Mouse (Mus musculus) neural tube, embryonic 12.5 days (tissue): ENCODE measurements around the gene Zswim8. TPM values are rescaled to one million over a fixed set of nuclear protein-coding genes. Genes with fewer than 3 reads are reported as not detected.

Source experiments
- ATAC-seq: fragments of 200-750 bp; cut with Nextera tagmentation; 2 replicates; pipeline ENCODE4 v1.8.0; 2017; ENCODE audit warnings: low read depth, mild to moderate bottlenecking, moderate TSS enrichment, moderate library complexity; ENCODE audit not compliant: low FRiP score
- H3K27ac ChIP-seq: fragments of 300-500 bp; sonication (generic); 2 replicates; pipeline ENCODE4 v1.5.1; 2016
- H3K27me3 ChIP-seq: fragments of 300-500 bp; sonication (generic); replicated peaks from 2 replicates; pipeline ENCODE4 v1.6.1; 2016; ENCODE audit warnings: mild to moderate bottlenecking
- H3K36me3 ChIP-seq: fragments of 300-500 bp; sonication (generic); 2 replicates; pipeline ENCODE4 v1.6.1; 2016; ENCODE audit warnings: mild to moderate bottlenecking
- H3K4me1 ChIP-seq: fragments of 300-500 bp; sonication (generic); 2 replicates; pipeline ENCODE4 v1.6.1; 2016
- H3K4me2 ChIP-seq: fragments of 300-500 bp; sonication (generic); replicated peaks from 2 replicates; pipeline ENCODE4 v1.6.1; 2016; ENCODE audit warnings: mild to moderate bottlenecking
- H3K4me3 ChIP-seq: fragments of 300-500 bp; sonication (generic); 2 replicates; pipeline ENCODE4 v1.5.1; 2016
- H3K9ac ChIP-seq: fragments of 300-500 bp; sonication (generic); 2 replicates; pipeline ENCODE4 v1.6.1; 2016; ENCODE audit warnings: mild to moderate bottlenecking
- H3K9me3 ChIP-seq: fragments of 300-500 bp; sonication (generic); 2 replicates; pipeline ENCODE4 v1.6.1; 2016; ENCODE audit warnings: mild to moderate bottlenecking
- WGBS: fragments of 180-500 bp; shearing (Covaris S2); methylation state at CpG from one replicate; pipeline ENCODE4 v1.1.7; 2016; 5-methylcytosine and 5-hydroxymethylcytosine counted together
- polyA plus RNA-seq: library from polyadenylated mRNA; unstranded; fragments of >200 nt; fragmentation: Nextera tagmentation; extraction: Ambion mirVana; gene quantifications from 2 replicates; pipeline ENCODE4 v1.2.1, GENCODE M21; 2016

Gene Zswim8
- polyA plus RNA-seq, 1 experiment from 2014 or later: 53.3 TPM

- Histone ChIP-seq H3K4me3 (no peak overlapping the region), H3K27ac (no peak overlapping the region), H3K9me3 (no peaks in the 10 kb centered on the region), H3K36me3 (peaks cover 17% of the 10 kb centered on the region), H3K4me2 (no peak overlapping the region), H3K27me3 (peaks cover 13% of the 10 kb centered on the region), H3K4me1 (peaks cover 8% of the 10 kb centered on the region), H3K9ac (no peak overlapping the region)
- 88% methylated on average over 2 of the region's 2 CpGs for WGBS
- ATAC-seq: no peak
Observed at GRCm38 (mm10) chr14:20672990-20673389, 34.4 kb upstream of the Zswim8 start.

DNA sequence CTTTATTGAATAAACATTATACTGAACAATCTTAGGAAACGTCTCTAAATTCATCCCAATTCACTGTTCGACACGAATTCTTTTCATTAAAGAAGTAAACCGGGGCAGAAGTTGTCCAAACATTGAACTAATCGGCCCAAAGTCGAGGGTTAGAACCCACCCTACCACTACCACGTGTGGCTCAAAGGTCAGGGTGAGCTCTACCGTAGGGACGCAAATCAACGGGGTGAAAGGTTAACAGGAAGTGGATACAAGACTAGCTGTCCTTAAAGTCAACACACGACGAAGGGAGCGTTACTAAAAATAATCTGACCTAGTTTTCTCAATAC lies 33.7 kb upstream of the Zswim8 start:
- Histone ChIP-seq H3K4me2 (peak overlapping the region; percentile 70), H3K9ac (0 out of 2 replicates have a peak overlapping the region, but pooled peaks have one; percentile 33)
- WGBS: 14% methylated on average over 13 of the region's 13 CpGs

DNA sequence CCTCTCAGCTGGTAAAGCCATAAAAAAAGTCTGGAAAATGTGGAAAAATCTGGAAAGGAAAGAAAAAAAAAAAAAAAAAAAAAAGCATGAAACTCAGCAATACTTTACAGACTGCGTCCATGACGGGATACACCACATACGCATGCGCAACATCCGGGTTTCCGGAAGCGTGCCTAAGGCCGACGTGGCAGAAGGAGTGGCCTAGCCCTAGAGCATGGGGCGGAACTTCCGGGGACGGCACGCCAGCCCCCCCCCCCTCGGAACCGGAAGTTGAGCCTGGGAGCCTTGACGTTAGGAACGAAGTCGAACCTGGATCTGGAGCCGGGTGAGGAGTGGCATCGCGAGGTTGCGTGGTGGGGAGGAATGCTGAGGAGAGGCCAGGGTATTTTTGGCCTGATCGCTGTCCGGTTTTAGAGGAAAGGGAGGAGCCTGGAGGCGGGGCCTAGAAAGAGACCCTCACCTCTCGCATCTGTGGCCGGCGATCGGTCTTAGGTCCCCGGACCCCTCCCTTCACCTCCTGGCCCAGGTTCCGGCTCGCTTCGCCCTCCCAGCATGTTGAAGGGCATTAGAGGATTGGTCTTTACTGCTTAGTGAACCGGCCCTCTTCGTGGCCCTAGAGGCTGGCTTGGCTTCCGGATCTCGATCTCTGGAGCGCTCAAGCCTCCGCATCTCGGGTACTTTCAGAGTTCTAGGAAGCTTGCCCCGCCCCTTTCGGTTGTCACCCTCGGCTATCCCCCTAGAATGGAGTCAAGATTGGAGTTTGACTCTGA lies 33.1 kb upstream of the Zswim8 start, which contains the start of gene Sec24c:
Sec24c (plus strand) TSS at position 245 of the 770 bp plus-strand sequence.
- no peaks in the 10 kb centered on the region for H3K9me3 ChIP-seq
- H3K9ac ChIP-seq: peak within 1 kb of the TSS; percentile 66
- H3K36me3 ChIP-seq: peaks cover 29% of the 10 kb centered on the region
- ATAC-seq: peak; percentile 97
- 2% methylated on average over 43 of the region's 43 CpGs for WGBS
- peak within 1 kb of the TSS; percentile 70 for H3K4me2 ChIP-seq
- peak within 1 kb of the TSS; percentile 23; the same call in 1 of the 2 replicates for H3K27ac ChIP-seq
- peak within 1 kb of the TSS; percentile 60 for H3K4me3 ChIP-seq
- peaks cover 7% of the 10 kb centered on the region; the same call in 1 of the 2 replicates for H3K27me3 ChIP-seq
- peaks cover 8% of the 10 kb centered on the region for H3K4me1 ChIP-seq

More for the DNA sequence above, 33.7 kb upstream of the Zswim8 start:
- Histone ChIP-seq H3K27ac (no peak overlapping the region), H3K27me3 (peaks cover 7% of the 10 kb centered on the region; the same call in 1 of the 2 replicates), H3K4me1 (peaks cover 8% of the 10 kb centered on the region), H3K9me3 (no peaks in the 10 kb centered on the region), H3K36me3 (peaks cover 24% of the 10 kb centered on the region), H3K4me3 (peak overlapping the region; percentile 60)
- ATAC-seq: peak; percentile 78

DNA sequence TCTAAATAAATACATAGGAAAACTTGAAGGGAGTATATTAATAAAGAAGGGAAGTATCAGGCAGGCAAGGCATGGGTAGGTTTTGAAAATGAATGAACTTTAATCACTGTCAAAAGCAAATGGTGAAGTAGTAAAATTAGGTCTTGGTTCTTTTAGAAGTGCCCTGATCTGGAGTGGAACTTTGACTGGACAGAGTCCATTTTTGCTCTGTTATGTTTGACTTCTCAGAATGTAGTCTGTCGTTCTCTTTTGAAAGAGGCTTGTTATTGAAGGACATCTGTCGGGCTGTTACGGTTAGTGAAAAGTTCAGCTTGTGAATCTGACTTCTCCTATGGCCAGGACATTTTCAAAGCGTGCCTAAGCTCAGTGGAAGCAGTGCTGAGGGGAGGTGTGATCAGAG lies 29.4 kb upstream of the Zswim8 start:
- Histone ChIP-seq H3K27ac (no peak overlapping the region), H3K4me3 (no peak overlapping the region), H3K9me3 (no peaks in the 10 kb centered on the region), H3K4me2 (no peak overlapping the region), H3K36me3 (peaks cover 65% of the 10 kb centered on the region), H3K4me1 (peaks cover 8% of the 10 kb centered on the region), H3K27me3 (no peaks in the 10 kb centered on the region), H3K9ac (no peak overlapping the region)
- 94% methylated on average over 4 of the region's 4 CpGs for WGBS
- ATAC-seq: no peak

GRCm38 (mm10) chr14:20681742-20682141 lies 25.6 kb upstream of the Zswim8 start:
- no peaks in the 10 kb centered on the region for H3K9me3 ChIP-seq

DNA sequence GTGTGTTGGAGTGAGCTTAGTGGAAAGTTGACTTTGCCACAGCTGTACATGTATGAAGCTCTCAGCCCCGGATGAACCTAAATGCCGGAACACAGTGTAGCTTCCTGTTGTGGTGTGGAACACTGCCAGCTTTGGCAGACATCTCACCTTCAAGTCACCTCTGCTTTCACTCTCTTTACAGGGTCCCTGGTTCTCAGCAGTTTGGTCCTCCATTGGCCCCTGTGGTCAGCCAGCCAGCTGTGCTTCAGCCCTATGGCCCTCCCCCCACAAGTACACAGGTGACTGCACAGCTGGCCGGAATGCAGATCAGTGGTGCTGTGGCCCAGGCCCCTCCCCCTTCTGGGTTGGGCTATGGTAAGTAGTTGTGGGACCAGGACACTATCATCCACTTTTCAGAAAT lies 24.9 kb upstream of the Zswim8 start:
- no peak overlapping the region for H3K9ac ChIP-seq
- H3K4me2 ChIP-seq: no peak overlapping the region
- no peak for ATAC-seq
- no peaks in the 10 kb centered on the region for H3K4me1 ChIP-seq
- no peak overlapping the region for H3K27ac ChIP-seq
- H3K4me3 ChIP-seq: no peak overlapping the region
- peaks cover 97% of the 10 kb centered on the region for H3K36me3 ChIP-seq
- no peaks in the 10 kb centered on the region for H3K9me3 ChIP-seq
- no peaks in the 10 kb centered on the region for H3K27me3 ChIP-seq
- WGBS: 85% methylated on average over 3 of the region's 3 CpGs

More at GRCm38 (mm10) chr14:20681742-20682141, 25.6 kb upstream of the Zswim8 start:
- Histone ChIP-seq H3K4me3 (no peak overlapping the region), H3K27me3 (no peaks in the 10 kb centered on the region), H3K36me3 (peaks cover 93% of the 10 kb centered on the region), H3K27ac (no peak overlapping the region), H3K4me1 (no peaks in the 10 kb centered on the region), H3K9ac (no peak overlapping the region), H3K4me2 (no peak overlapping the region)
- WGBS: 92% methylated on average over 2 of the region's 2 CpGs
- ATAC-seq: no peak

DNA sequence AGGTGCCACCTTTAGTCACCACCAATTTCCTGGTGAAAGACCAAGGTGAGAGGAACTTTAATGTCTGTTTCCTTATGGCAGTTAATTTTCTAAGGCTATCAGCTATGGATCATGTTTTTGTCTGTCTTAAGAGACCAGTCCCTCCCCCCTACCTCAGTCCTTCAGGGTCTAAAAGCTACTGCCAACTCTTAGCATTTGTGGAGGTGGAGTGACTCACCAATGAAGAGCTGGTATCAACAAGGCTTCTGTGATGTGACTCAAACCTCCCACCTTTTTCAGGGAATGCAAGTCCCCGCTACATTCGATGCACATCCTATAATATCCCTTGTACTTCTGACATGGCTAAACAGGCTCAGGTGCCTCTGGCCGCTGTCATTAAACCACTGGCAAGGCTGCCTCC lies 20.8 kb upstream of the Zswim8 start:
- Histone ChIP-seq H3K4me2 (no peak overlapping the region), H3K4me1 (no peaks in the 10 kb centered on the region), H3K27me3 (no peaks in the 10 kb centered on the region), H3K27ac (no peak overlapping the region), H3K36me3 (peaks cover 98% of the 10 kb centered on the region), H3K9ac (no peak overlapping the region), H3K4me3 (no peak overlapping the region), H3K9me3 (no peaks in the 10 kb centered on the region)
- ATAC-seq: no peak
- 94% methylated on average over 3 of the region's 3 CpGs for WGBS

- Histone ChIP-seq H3K9ac (no peak overlapping the region), H3K36me3 (peaks cover 98% of the 10 kb centered on the region), H3K4me2 (no peak overlapping the region), H3K27me3 (no peaks in the 10 kb centered on the region), H3K4me1 (no peaks in the 10 kb centered on the region), H3K27ac (no peak overlapping the region), H3K9me3 (no peaks in the 10 kb centered on the region), H3K4me3 (no peak overlapping the region)
- WGBS: 89% methylated on average over 2 of the region's 2 CpGs
- no peak for ATAC-seq
Observed at GRCm38 (mm10) chr14:20689009-20689408, 18.3 kb upstream of the Zswim8 start.

DNA sequence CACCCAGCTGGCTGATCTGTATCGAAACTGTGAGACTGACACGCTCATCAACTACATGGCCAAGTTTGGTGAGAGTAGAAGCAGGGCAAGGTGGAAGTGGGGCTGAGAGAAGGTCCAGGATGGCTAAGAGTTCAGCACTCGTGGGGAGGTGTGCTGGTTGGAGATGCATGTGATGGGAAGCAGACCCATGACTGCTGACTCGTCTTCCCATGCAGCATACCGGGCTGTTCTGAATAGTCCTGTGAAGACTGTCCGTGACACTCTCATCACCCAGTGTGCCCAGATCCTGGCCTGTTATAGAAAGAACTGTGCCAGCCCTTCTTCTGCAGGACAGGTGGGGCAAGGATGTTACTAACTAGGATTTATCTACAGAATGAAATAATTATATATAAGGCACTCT lies 15.6 kb upstream of the Zswim8 start:
- H3K9me3 ChIP-seq: no peaks in the 10 kb centered on the region
- H3K36me3 ChIP-seq: peaks cover 74% of the 10 kb centered on the region
- no peak for ATAC-seq
- no peak overlapping the region for H3K4me3 ChIP-seq
- H3K4me2 ChIP-seq: no peak overlapping the region
- H3K4me1 ChIP-seq: peaks cover 17% of the 10 kb centered on the region
- WGBS: 93% methylated on average over 6 of the region's 6 CpGs
- H3K27ac ChIP-seq: no peak overlapping the region
- H3K27me3 ChIP-seq: no peaks in the 10 kb centered on the region
- no peak overlapping the region for H3K9ac ChIP-seq

- no peaks in the 10 kb centered on the region for H3K9me3 ChIP-seq
- no peak overlapping the region for H3K27ac ChIP-seq
- H3K4me3 ChIP-seq: no peak overlapping the region
- no peak for ATAC-seq
- 95% methylated on average over 10 of the region's 10 CpGs for WGBS
- H3K36me3 ChIP-seq: peaks cover 58% of the 10 kb centered on the region
- H3K27me3 ChIP-seq: no peaks in the 10 kb centered on the region
- no peak overlapping the region for H3K4me2 ChIP-seq
- H3K4me1 ChIP-seq: peaks cover 35% of the 10 kb centered on the region
- no peak overlapping the region for H3K9ac ChIP-seq
Observed at GRCm38 (mm10) chr14:20693589-20694101, 13.7 kb upstream of the Zswim8 start.

DNA sequence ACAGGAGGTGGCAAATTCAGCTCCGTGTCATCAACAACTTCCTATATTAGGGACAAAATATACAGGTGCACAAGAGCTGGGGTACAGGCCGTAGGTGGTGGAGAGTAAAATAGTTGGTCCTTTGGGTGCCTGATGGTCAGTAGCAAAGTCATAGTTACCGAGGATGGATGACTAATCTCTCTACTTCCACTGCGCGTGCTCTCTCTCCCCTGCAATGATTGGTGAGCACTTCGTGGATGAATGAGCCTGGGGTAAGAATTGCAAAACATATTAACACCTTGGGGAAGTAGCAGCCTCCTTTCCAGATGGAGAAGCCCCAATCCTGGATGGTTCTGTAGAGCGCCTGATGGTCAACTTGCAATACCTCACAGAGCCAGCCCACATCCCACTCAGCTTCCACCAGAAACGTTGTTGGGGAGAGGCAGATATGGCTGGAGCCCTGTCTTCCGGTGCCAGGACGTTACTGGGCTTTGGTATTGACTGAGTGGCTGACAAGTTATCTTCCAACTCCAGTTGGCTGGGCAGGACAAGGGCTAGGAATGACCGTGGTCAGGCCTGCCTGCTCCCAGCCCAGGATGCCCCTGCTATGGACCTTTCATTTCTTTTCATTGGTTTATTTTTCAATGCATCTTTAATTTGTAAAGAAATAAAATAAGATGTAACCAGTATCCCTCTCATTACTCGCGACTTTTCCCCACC lies 13.0 kb upstream of the Zswim8 start:
- Histone ChIP-seq H3K27me3 (no peaks in the 10 kb centered on the region), H3K9ac (peak overlapping the region; percentile 79)

More for the DNA sequence above, 13.0 kb upstream of the Zswim8 start:
- Histone ChIP-seq H3K36me3 (peaks cover 51% of the 10 kb centered on the region), H3K9me3 (no peaks in the 10 kb centered on the region), H3K27ac (0 out of 2 replicates have a peak overlapping the region, but pooled peaks have one; percentile 91), H3K4me1 (peaks cover 36% of the 10 kb centered on the region), H3K4me2 (peak overlapping the region; percentile 82), H3K4me3 (peak overlapping the region; percentile 73)
- peak; percentile 5 for ATAC-seq
- WGBS: 50% methylated on average over 13 of the region's 13 CpGs
